Mouse (Mus musculus) cortical plate, adult 2 months (tissue): ENCODE measurements around the gene Hebp1.

ENCODE experiments used
- CTCF ChIP-seq: fragments of 200-500 bp; IDR thresholded peaks from 2 replicates; pipeline ENCODE4 v1.5.1; 2011; ENCODE audit warnings: mild to moderate bottlenecking, control low read depth, low read length; ENCODE audit not compliant: insufficient read depth; ENCODE audit errors: extremely low read depth
- POLR2A ChIP-seq: fragments of 200-500 bp; IDR thresholded peaks from 2 replicates; pipeline ENCODE4 v1.6.1; 2011; ENCODE audit warnings: mild to moderate bottlenecking, low read length, control low read depth; ENCODE audit not compliant: insufficient read depth; ENCODE audit errors: extremely low read depth

GRCm38 (mm10) chr6:135183961-135184360 lies 13.9 kb downstream of the Hebp1 start:
- peak; percentile 24; the same call in 1 of the 2 replicates for TF ChIP-seq CTCF
- TF ChIP-seq POLR2A = no peak
